In the genomic region with DNA sequence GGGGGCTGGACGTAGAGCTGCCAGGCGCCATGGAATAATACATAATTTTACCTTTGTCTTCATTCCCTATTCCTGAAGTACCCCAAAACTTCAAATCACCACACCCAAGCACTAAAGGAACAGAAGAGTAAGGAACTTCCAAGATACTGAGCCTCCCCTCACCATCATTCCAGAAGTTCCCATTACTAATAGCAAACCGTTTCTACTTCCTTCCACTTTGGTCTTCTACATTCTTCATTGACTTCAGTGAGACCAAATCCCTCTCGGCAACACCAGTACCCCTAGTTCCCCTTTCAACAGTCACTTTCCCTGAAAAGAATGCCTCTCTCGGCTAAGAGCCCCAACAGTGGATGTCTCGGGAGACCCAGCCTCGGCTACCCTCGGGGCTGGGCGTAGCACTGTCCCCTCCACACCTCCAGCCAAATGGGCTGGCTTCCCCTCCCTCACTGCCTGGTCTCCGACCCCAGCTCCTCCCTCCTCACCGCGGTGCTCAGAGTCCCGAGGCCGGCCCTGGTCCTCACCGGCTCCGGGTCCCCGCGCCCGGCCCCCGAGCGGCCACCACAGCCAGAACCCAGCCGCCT, we compare ENCODE assay signal across 8 mouse cellular contexts. TPM values are rescaled to one million over a fixed set of nuclear protein-coding genes. Genes with fewer than 3 reads are reported as not detected.
A peak's percentile ranks its signal among the peaks of the same experiment; 100 is the strongest.
DNase-seq lines count a peak whose midpoint lies in the region; ATAC-seq and TF ChIP-seq lines count a peak whose summit lies in the region.

No protein-coding gene starts in this region.

- DNase-seq in heart, postnatal 36 days, result no peak
- no peak for DNase-seq in ES-E14 (ENCODE audit: low read depth, low spot score)
- peak; percentile 91 for DNase-seq in midbrain, embryonic 11.5 days (ENCODE audit: low spot score, missing footprints)
- no peak for DNase-seq in spleen, adult 12 weeks (ENCODE audit: low spot score)
- DNase-seq in frontal cortex, postnatal 25 days (ENCODE audit: low spot score in 2 of 2), result no peak

- peak overlapping the region; percentile 93 for H3K4me3 ChIP-seq in heart, embryonic 12.5 days
- H3K4me3 ChIP-seq in ES-E14 (ENCODE audit: insufficient read depth in 1 of 2, low read depth in 1 of 2, low read length in 2 of 2, poor library complexity in 1 of 2, severe bottlenecking in 1 of 2), result peak overlapping the region; percentile 75 to 83
- peak overlapping the region; percentile 70 for H3K4me3 ChIP-seq in midbrain, embryonic 11.5 days (ENCODE audit: low read depth, low read length)

- no peaks in the 10 kb centered on the region for H3K9me3 ChIP-seq in heart, embryonic 12.5 days (replicated peaks)
- H3K9me3 ChIP-seq in ES-E14 (ENCODE audit: control insufficient read depth, insufficient read depth, low read depth, low read length), result no peaks in the 10 kb centered on the region
- H3K9me3 ChIP-seq in midbrain, embryonic 11.5 days (ENCODE audit: control insufficient read depth, low read length), result no peaks in the 10 kb centered on the region

- in situ Hi-C loops in ES-E14 (cut with MboI; ENCODE audit: low sequenced_read_pairs in 2 of 2, unreplicated experiment in 2 of 2), result no loop called here

- peak overlapping the region; percentile 82 for H3K4me2 ChIP-seq in heart, embryonic 12.5 days
- H3K4me2 ChIP-seq in midbrain, embryonic 11.5 days, result peak overlapping the region; percentile 80

- intact Hi-C loops in heart, postnatal 36 days (cut with DNase I), result no loop called here

- peak overlapping the region; percentile 96 for H3K9ac ChIP-seq in heart, embryonic 12.5 days
- peak overlapping the region; percentile 79 for H3K9ac ChIP-seq in ES-E14 (ENCODE audit: insufficient read depth, low read depth, low read length, poor library complexity, severe bottlenecking)
- H3K9ac ChIP-seq in midbrain, embryonic 11.5 days (ENCODE audit: low read length), result peak overlapping the region; percentile 89

- no peak; the same call in 1 of the 2 replicates for ATAC-seq in heart, embryonic 12.5 days (ENCODE audit: insufficient number of reproducible peaks, low FRiP score)
- peak; percentile 5 to 32 for ATAC-seq in hematopoietic stem cell, adult 5-6 weeks (replicated peaks in 1 of 2; ENCODE audit: insufficient read depth in 1 of 2, low FRiP score in 2 of 2, low TSS enrichment in 1 of 2, low read depth in 1 of 2, poor library complexity in 2 of 2, severe bottlenecking in 2 of 2)
- ATAC-seq in midbrain, embryonic 11.5 days (ENCODE audit: low FRiP score), result no peak
- no peak for ATAC-seq in CD4-positive, CD25-positive, alpha-beta regulatory T cell, adult 4 months

- peaks cover 29% of the 10 kb centered on the region for H3K36me3 ChIP-seq in heart, embryonic 12.5 days
- peaks cover 18% of the 10 kb centered on the region for H3K36me3 ChIP-seq in ES-E14 (ENCODE audit: control insufficient read depth, insufficient read depth, low read length, poor library complexity, severe bottlenecking)
- H3K36me3 ChIP-seq in midbrain, embryonic 11.5 days (ENCODE audit: control insufficient read depth, insufficient read depth, low read length), result peaks cover 4% of the 10 kb centered on the region

- WGBS in heart, embryonic 12.5 days, result 1% methylated on average over 22 of the region's 22 CpGs
- WGBS in midbrain, embryonic 11.5 days, result under 1% methylated on average over 22 of the region's 22 CpGs

- peak overlapping the region; percentile 98 for H3K27ac ChIP-seq in heart, embryonic 12.5 days (ENCODE audit: poor library complexity, severe bottlenecking)
- H3K27ac ChIP-seq in ES-E14 (ENCODE audit: insufficient read depth, low read depth, low read length, poor library complexity, severe bottlenecking), result peak overlapping the region; percentile 58
- H3K27ac ChIP-seq in midbrain, embryonic 11.5 days (ENCODE audit: low read depth, low read length), result peak overlapping the region; percentile 88

- no peaks in the 10 kb centered on the region for H3K27me3 ChIP-seq in heart, embryonic 12.5 days (replicated peaks)
- no peaks in the 10 kb centered on the region for H3K27me3 ChIP-seq in midbrain, embryonic 11.5 days (ENCODE audit: control insufficient read depth, insufficient read depth, low read length)

- H3K4me1 ChIP-seq in heart, embryonic 12.5 days (replicated peaks), result peaks cover 21% of the 10 kb centered on the region
- peaks cover 2 to 5% of the 10 kb centered on the region in 2 experiments; a peak in 2 of 4 replicates for H3K4me1 ChIP-seq in ES-E14 (ENCODE audit: control insufficient read depth in 2 of 2, insufficient read depth in 2 of 2, low read length in 2 of 2, poor library complexity in 1 of 2)
- peaks cover 7% of the 10 kb centered on the region; the same call in 1 of the 2 replicates for H3K4me1 ChIP-seq in midbrain, embryonic 11.5 days (ENCODE audit: control insufficient read depth, insufficient read depth, low read length)

TF ChIP-seq in ES-E14, 5 proteins besides CTCF, POLR2A, EP300 and RAD21:
- TF ChIP-seq HCFC1 (IDR thresholded peaks at IDR 0.05; ENCODE audit: borderline replicate concordance, insufficient read depth, low read length), result no peak
- no peak for TF ChIP-seq CHD2 (IDR thresholded peaks at IDR 0.05; ENCODE audit: low read depth, low read length)
- TF ChIP-seq ZNF384 (IDR thresholded peaks at IDR 0.05; ENCODE audit: low read depth, low read length), result no peak
- TF ChIP-seq MAFK (IDR thresholded peaks at IDR 0.05; ENCODE audit: insufficient read depth, low read depth, low read length), result no peak
- no peak for TF ChIP-seq ZC3H11A (IDR thresholded peaks at IDR 0.05; ENCODE audit: borderline replicate concordance, low read depth, low read length)
TF ChIP-seq in ES-E14: peak in this region for 0.

RNA-seq across cellular contexts. Expression of gene Rab5b, which starts 0.6 kb away (rescaled TPM):
- 71.3 and 72.9 TPM in 2 replicates for polyA plus RNA-seq in heart, embryonic 12.5 days (2016; fragmentation: Nextera tagmentation; extraction: Ambion mirVana)
- total RNA-seq in heart, postnatal 36 days (2021), result 10 to 100 TPM; 80.8 to 81.1 TPM
- 23.2 and 32.8 TPM in 2 replicates for total RNA-seq in ES-E14 (2012; rRNA removed)
- 36.4 and 51.5 TPM in 2 replicates for total RNA-seq in hematopoietic stem cell, adult 5-6 weeks (2017)
- 80.1 and 82.6 TPM in 2 replicates for polyA plus RNA-seq in midbrain, embryonic 11.5 days (2014; fragmentation: Nextera tagmentation; extraction: Ambion mirVana)
- 100 to 1,000 TPM in 1 of 2 experiments, 10 to 100 TPM in 1; 69.1 to 111 TPM for polyA plus RNA-seq in CD4-positive, CD25-positive, alpha-beta regulatory T cell, adult 4 months (2017; shearing (Covaris generic))

RNA-seq across cellular contexts. Expression of gene Pmel, which starts 8.5 kb away (rescaled TPM):
- 0.99 and 1.0 TPM in 2 replicates for polyA plus RNA-seq in heart, embryonic 12.5 days (2016; fragmentation: Nextera tagmentation; extraction: Ambion mirVana)
- under 1 TPM; 0.46 to 0.50 TPM for total RNA-seq in heart, postnatal 36 days (2021)
- total RNA-seq in ES-E14 (2012; rRNA removed), result 11.4 and 44.2 TPM in 2 replicates
- total RNA-seq in hematopoietic stem cell, adult 5-6 weeks (2017), result 1.2 and 1.8 TPM in 2 replicates
- polyA plus RNA-seq in midbrain, embryonic 11.5 days (2014; fragmentation: Nextera tagmentation; extraction: Ambion mirVana), result 2.2 and 3.1 TPM in 2 replicates
- 1 to 10 TPM; 4.8 TPM for polyA plus RNA-seq in CD4-positive, CD25-positive, alpha-beta regulatory T cell, adult 4 months (2017; shearing (Covaris generic))

RNA-seq across cellular contexts. Expression of gene Cdk2, which starts 9.3 kb away (rescaled TPM):
- 106 and 109 TPM in 2 replicates for polyA plus RNA-seq in heart, embryonic 12.5 days (2016; fragmentation: Nextera tagmentation; extraction: Ambion mirVana)
- 10 to 100 TPM; 13.8 to 13.9 TPM for total RNA-seq in heart, postnatal 36 days (2021)
- total RNA-seq in ES-E14 (2012; rRNA removed), result 40.7 and 43.5 TPM in 2 replicates
- total RNA-seq in hematopoietic stem cell, adult 5-6 weeks (2017), result 72.5 and 89.6 TPM in 2 replicates
- polyA plus RNA-seq in midbrain, embryonic 11.5 days (2014; fragmentation: Nextera tagmentation; extraction: Ambion mirVana), result 98.9 and 99.1 TPM in 2 replicates
- 10 to 100 TPM; 19.7 to 23.2 TPM for polyA plus RNA-seq in CD4-positive, CD25-positive, alpha-beta regulatory T cell, adult 4 months (2017; shearing (Covaris generic))

RNA-seq across cellular contexts. Expression of gene Suox, which starts 21.6 kb away (rescaled TPM):
- polyA plus RNA-seq in heart, embryonic 12.5 days (2016; fragmentation: Nextera tagmentation; extraction: Ambion mirVana), result 10.7 and 12.8 TPM in 2 replicates
- total RNA-seq in heart, postnatal 36 days (2021), result 10 to 100 TPM; 23.7 to 27.0 TPM
- total RNA-seq in ES-E14 (2012; rRNA removed), result 7.0 and 7.4 TPM in 2 replicates
- total RNA-seq in hematopoietic stem cell, adult 5-6 weeks (2017), result 7.7 and 8.0 TPM in 2 replicates
- polyA plus RNA-seq in midbrain, embryonic 11.5 days (2014; fragmentation: Nextera tagmentation; extraction: Ambion mirVana), result 12.5 and 12.7 TPM in 2 replicates
- 10 to 100 TPM; 25.7 to 44.3 TPM for polyA plus RNA-seq in CD4-positive, CD25-positive, alpha-beta regulatory T cell, adult 4 months (2017; shearing (Covaris generic))

RNA-seq across cellular contexts. Expression of gene Dgka, which starts 49.2 kb away (rescaled TPM):
- polyA plus RNA-seq in heart, embryonic 12.5 days (2016; fragmentation: Nextera tagmentation; extraction: Ambion mirVana), result 4.4 TPM in 2 replicates
- total RNA-seq in heart, postnatal 36 days (2021), result 10 to 100 TPM; 11.5 to 12.8 TPM
- 11.9 and 19.3 TPM in 2 replicates for total RNA-seq in ES-E14 (2012; rRNA removed)
- 15.4 and 17.8 TPM in 2 replicates for total RNA-seq in hematopoietic stem cell, adult 5-6 weeks (2017)
- polyA plus RNA-seq in midbrain, embryonic 11.5 days (2014; fragmentation: Nextera tagmentation; extraction: Ambion mirVana), result 5.4 and 5.7 TPM in 2 replicates
- 100 to 1,000 TPM; 322 to 370 TPM for polyA plus RNA-seq in CD4-positive, CD25-positive, alpha-beta regulatory T cell, adult 4 months (2017; shearing (Covaris generic))

Comparison
In these comparisons a context has a peak if more than half of its experiments do, and no peak if none do; other contexts are left out.
1. ATAC-seq: peak in hematopoietic stem cell, adult 5-6 weeks (2 of 2); none in heart, embryonic 12.5 days (single experiment), midbrain, embryonic 11.5 days (single experiment) and CD4-positive, CD25-positive, alpha-beta regulatory T cell, adult 4 months (single experiment).
2. Peak in every context shown above with its lines, with median percentiles within 50 percentile points of each other: H3K27ac ChIP-seq, H3K4me3 ChIP-seq and H3K9ac ChIP-seq.